ENCODE assay signal across 27 mouse cellular contexts in the genomic region with DNA sequence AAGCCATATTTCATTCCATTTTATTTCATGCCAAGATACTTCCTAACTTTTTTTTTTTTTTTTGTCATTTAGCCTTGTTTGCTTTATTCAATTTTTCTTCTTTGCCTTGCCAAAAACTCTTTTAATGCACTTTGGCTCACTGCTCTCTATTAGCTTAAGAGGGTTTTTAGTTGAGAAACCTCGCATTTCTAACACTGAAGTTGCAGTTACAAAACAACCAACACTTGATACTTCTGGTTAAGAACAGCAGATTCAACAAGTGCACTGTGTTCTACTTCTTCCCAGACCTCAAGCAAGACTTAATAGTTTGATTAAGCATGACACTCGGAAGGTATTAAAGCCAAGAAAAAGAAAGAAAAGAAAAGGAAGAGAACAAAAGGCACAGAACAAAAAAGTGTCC.
"Had no signal": no experiment of that assay in that cellular context is flagged by ENCODE, and none has a peak within 500 bp of the region (broad histone marks: within the 10 kb centered on the region; RNA-seq: fewer than 3 reads in every experiment).

No protein-coding gene starts in this region.

- H3K4me1 ChIP-seq: embryonic facial prominence, embryonic 12.5 days; embryonic facial prominence, embryonic 13.5 days; forebrain, embryonic 12.5 days; forebrain, embryonic 13.5 days; forebrain, embryonic 15.5 days had no signal

- DNase-seq: cerebellum, adult 8-10 months; cerebellum, adult 9-10 months; cerebellum, adult 9-11 months; cerebellum, postnatal 10 days; cerebellum, postnatal 14 days; cerebellum, postnatal 25 days; cerebellum, postnatal 36 days; embryo, embryonic 11 days; forebrain, postnatal 0 days; gastrocnemius, adult 2 months; gastrocnemius, postnatal 10 days; gastrocnemius, postnatal 14 days; gastrocnemius, postnatal 25 days; gastrocnemius, postnatal 36 days; heart, adult 18-20 months; heart, adult 2 months had no signal

- ATAC-seq: forebrain, embryonic 13.5 days; forebrain, embryonic 14.5 days; forebrain, embryonic 15.5 days; forebrain, embryonic 16.5 days had no signal

- H3K4me3 ChIP-seq: embryonic facial prominence, embryonic 10.5 days; embryonic facial prominence, embryonic 12.5 days; embryonic facial prominence, embryonic 13.5 days; embryonic facial prominence, embryonic 15.5 days; erythroblast, embryonic 14.5 days; forebrain, embryonic 10.5 days; forebrain, embryonic 12.5 days; forebrain, embryonic 13.5 days; forebrain, embryonic 15.5 days; gastrocnemius, adult 2 months; heart, adult 2 months had no signal

- H3K9me3 ChIP-seq: embryonic facial prominence, embryonic 13.5 days; embryonic facial prominence, embryonic 15.5 days; forebrain, embryonic 12.5 days; forebrain, embryonic 13.5 days; forebrain, embryonic 15.5 days had no signal

- H3K4me2 ChIP-seq: embryonic facial prominence, embryonic 12.5 days; embryonic facial prominence, embryonic 13.5 days; embryonic facial prominence, embryonic 15.5 days; forebrain, embryonic 12.5 days; forebrain, embryonic 13.5 days; forebrain, embryonic 15.5 days had no signal

- H3K9ac ChIP-seq: embryonic facial prominence, embryonic 12.5 days; embryonic facial prominence, embryonic 13.5 days; embryonic facial prominence, embryonic 15.5 days; forebrain, embryonic 12.5 days; forebrain, embryonic 13.5 days; forebrain, embryonic 15.5 days; forebrain, postnatal 0 days had no signal

- H3K27me3 ChIP-seq: embryonic facial prominence, embryonic 12.5 days; embryonic facial prominence, embryonic 13.5 days; embryonic facial prominence, embryonic 15.5 days; forebrain, embryonic 12.5 days; forebrain, embryonic 13.5 days; forebrain, embryonic 15.5 days had no signal

- H3K27ac ChIP-seq: embryonic facial prominence, embryonic 10.5 days; embryonic facial prominence, embryonic 12.5 days; embryonic facial prominence, embryonic 13.5 days; embryonic facial prominence, embryonic 15.5 days; forebrain, embryonic 10.5 days; forebrain, embryonic 12.5 days; forebrain, embryonic 13.5 days; forebrain, embryonic 15.5 days; gastrocnemius, adult 2 months; heart, adult 2 months had no signal

- H3K36me3 ChIP-seq: embryonic facial prominence, embryonic 10.5 days; embryonic facial prominence, embryonic 12.5 days; embryonic facial prominence, embryonic 13.5 days; embryonic facial prominence, embryonic 15.5 days; forebrain, embryonic 10.5 days; forebrain, embryonic 12.5 days; forebrain, embryonic 15.5 days had no signal
